Mouse (Mus musculus) right cerebral cortex, postnatal 36 days (tissue): ENCODE results near the gene Tfam.

Source experiments
- DNase-seq, 2 experiments: peaks; one replicate each; pipeline ENCODE4 v3.0.0; 2022; ENCODE audit warnings: low spot score in 2 of 2, mixed read lengths in 1 of 2

The Tfam gene

GRCm38 (mm10) chr10:71238240-71238554 lies at the start of gene Tfam:
TSS of gene Tfam (minus strand) at chr10:71238280.
- DNase-seq, result no peak

- DNase-seq, result peak; percentile 89 to 90
These were observed 47.1 kb upstream of the Tfam start, which contains the start of gene Ube2d1 for GRCm38 (mm10) chr10:71285126-71285580. TSS of gene Ube2d1 (minus strand) at chr10:71285262.

GRCm38 (mm10) chr10:71284511-71285125 lies 46.5 kb upstream of the Tfam start:
- DNase-seq, result peak in 1 of 2 experiments; percentile 19

GRCm38 (mm10) chr10:71284131-71284510 lies 46.0 kb upstream of the Tfam start:
- DNase-seq, result no peak

- DNase-seq, result peak; percentile 29 to 61
These were observed 35.1 kb upstream of the Tfam start for GRCm38 (mm10) chr10:71273008-71273739.

GRCm38 (mm10) chr10:71267973-71268372 lies 29.9 kb upstream of the Tfam start:
- no peak for DNase-seq

GRCm38 (mm10) chr10:71267511-71267910 lies 29.4 kb upstream of the Tfam start:
- DNase-seq, result no peak

- no peak for DNase-seq
These were observed 27.0 kb upstream of the Tfam start for GRCm38 (mm10) chr10:71265067-71265466.

GRCm38 (mm10) chr10:71261637-71262036 lies 23.6 kb upstream of the Tfam start:
- no peak for DNase-seq

- no peak for DNase-seq
These were observed 20.9 kb upstream of the Tfam start for GRCm38 (mm10) chr10:71258943-71259342.

GRCm38 (mm10) chr10:71258516-71258915 lies 20.4 kb upstream of the Tfam start:
- no peak for DNase-seq

- DNase-seq, result no peak
These were observed 15.1 kb upstream of the Tfam start for GRCm38 (mm10) chr10:71253147-71253546.

GRCm38 (mm10) chr10:71252421-71252820 lies 14.3 kb upstream of the Tfam start:
- DNase-seq, result no peak

- no peak for DNase-seq
These were observed 13.8 kb upstream of the Tfam start for GRCm38 (mm10) chr10:71251846-71252245.

- no peak for DNase-seq
These were observed 13.2 kb upstream of the Tfam start for GRCm38 (mm10) chr10:71251256-71251655.

GRCm38 (mm10) chr10:71250472-71250871 lies 12.4 kb upstream of the Tfam start:
- peak; percentile 64 to 77 for DNase-seq

- no peak for DNase-seq
These were observed 11.2 kb upstream of the Tfam start for GRCm38 (mm10) chr10:71249086-71249880.

- no peak for DNase-seq
These were observed 8.9 kb upstream of the Tfam start for GRCm38 (mm10) chr10:71246956-71247355.

GRCm38 (mm10) chr10:71239479-71240120 lies 1.5 kb upstream of the Tfam start:
- no peak for DNase-seq

GRCm38 (mm10) chr10:71237516-71238239 lies 402 bp downstream of the Tfam start:
- DNase-seq, result peak; percentile 92 to 93

GRCm38 (mm10) chr10:71234071-71234470 lies 4.0 kb downstream of the Tfam start:
- DNase-seq, result no peak
